8 mouse cellular contexts compared by ENCODE assay signal in genomic region chr9:122922436-122922835, GRCm38 (mm10). TPM values are rescaled to one million over a fixed set of nuclear protein-coding genes. Genes with fewer than 3 reads are reported as not detected.
A peak's percentile ranks its signal among the peaks of the same experiment; 100 is the strongest.
DNase-seq lines count a peak whose midpoint lies in the region; ATAC-seq lines count a peak whose summit lies in the region.

No protein-coding gene starts in this region.

- H3K27ac ChIP-seq in heart, embryonic 11.5 days (ENCODE audit: low read depth, low read length), result no peak overlapping the region
- H3K27ac ChIP-seq in hindbrain, embryonic 11.5 days (ENCODE audit: low read depth, low read length), result no peak overlapping the region

- H3K36me3 ChIP-seq in heart, embryonic 11.5 days (ENCODE audit: control insufficient read depth, insufficient read depth, low read length), result peaks cover 25% of the 10 kb centered on the region
- H3K36me3 ChIP-seq in hindbrain, embryonic 11.5 days (ENCODE audit: control insufficient read depth, insufficient read depth, low read length), result peaks cover 14% of the 10 kb centered on the region

- no peaks in the 10 kb centered on the region; the same call in 1 of the 2 replicates for H3K27me3 ChIP-seq in heart, embryonic 11.5 days (ENCODE audit: control insufficient read depth, insufficient read depth, low read length)
- H3K27me3 ChIP-seq in hindbrain, embryonic 11.5 days (ENCODE audit: control insufficient read depth, insufficient read depth, low read length), result no peaks in the 10 kb centered on the region

- no peak for ATAC-seq in heart, embryonic 11.5 days (replicated peaks; ENCODE audit: insufficient number of reproducible peaks, low FRiP score, low TSS enrichment)
- ATAC-seq in hindbrain, embryonic 11.5 days (ENCODE audit: low FRiP score), result peak; percentile 68
- 0 out of 2 replicates have a peak, but pooled peaks have one; percentile 34 for ATAC-seq in megakaryocyte-erythroid progenitor cell, adult 5-6 weeks (replicated peaks; ENCODE audit: low FRiP score, low TSS enrichment, poor library complexity, severe bottlenecking)

- peaks cover 5% of the 10 kb centered on the region for H3K4me1 ChIP-seq in heart, embryonic 11.5 days (ENCODE audit: control insufficient read depth, insufficient read depth, low read length)
- no peaks in the 10 kb centered on the region for H3K4me1 ChIP-seq in hindbrain, embryonic 11.5 days (replicated peaks; ENCODE audit: control insufficient read depth, insufficient read depth, low read length)

- DNase-seq in heart, postnatal 10 days, result no peak
- peak; percentile 7 for DNase-seq in R1 (ENCODE audit: low read depth, low spot score)
- DNase-seq in hindbrain, embryonic 11.5 days (ENCODE audit: low spot score), result peak; percentile 6
- no peak for DNase-seq in gastrocnemius, adult 18-20 months (ENCODE audit: low spot score)
- DNase-seq in MN1 (ENCODE audit: low spot score), result no peak
- no peak for DNase-seq in frontal cortex, adult 2 months (ENCODE audit: extremely low spot score in 1 of 2, low spot score in 1 of 2)

- no peaks in the 10 kb centered on the region for H3K9me3 ChIP-seq in heart, embryonic 11.5 days (replicated peaks; ENCODE audit: control insufficient read depth, low read length)
- H3K9me3 ChIP-seq in hindbrain, embryonic 11.5 days (ENCODE audit: control insufficient read depth, low read length), result no peaks in the 10 kb centered on the region

- H3K4me2 ChIP-seq in heart, embryonic 11.5 days, result peak overlapping the region; percentile 71
- no peak overlapping the region for H3K4me2 ChIP-seq in hindbrain, embryonic 11.5 days (replicated peaks; ENCODE audit: low read depth, low read length)

- 23% methylated on average over 3 of the region's 3 CpGs for WGBS in heart, embryonic 11.5 days (ENCODE audit: insufficient replicate concordance)
- 16% methylated on average over 3 of the region's 3 CpGs for WGBS in hindbrain, embryonic 11.5 days

- intact Hi-C loops in heart, postnatal 10 days (cut with DNase I), result loop anchor here (2.0 to 5.0 kb wide), 2 partner anchors 28 to 55 kb away; partner anchors contain the start of genes 1110059G10Rik, Kif15 and Zfp445

- peak overlapping the region; percentile 75 for H3K4me3 ChIP-seq in heart, embryonic 11.5 days (ENCODE audit: low read depth, low read length)
- peak overlapping the region; percentile 82; the same call in 1 of the 2 replicates for H3K4me3 ChIP-seq in hindbrain, embryonic 11.5 days (ENCODE audit: low read depth, low read length)

- H3K9ac ChIP-seq in heart, embryonic 11.5 days (ENCODE audit: low read depth, low read length), result peak overlapping the region; percentile 94
- H3K9ac ChIP-seq in hindbrain, embryonic 11.5 days (ENCODE audit: low read depth, low read length), result peak overlapping the region; percentile 96; the same call in 1 of the 2 replicates

RNA-seq across cellular contexts. Expression of gene Zfp105, which starts 0.4 kb away (rescaled TPM):
- 15.5 and 15.6 TPM in 2 replicates for polyA plus RNA-seq in heart, embryonic 11.5 days (2014; fragmentation: Nextera tagmentation; extraction: Ambion mirVana)
- total RNA-seq in heart, postnatal 10 days (2021), result 1 to 10 TPM; 5.6 to 6.9 TPM
- 34.8 and 37.3 TPM in 2 replicates for polyA plus RNA-seq in hindbrain, embryonic 11.5 days (2014; fragmentation: Nextera tagmentation; extraction: Ambion mirVana)
- not detected in 2 replicates for total RNA-seq in megakaryocyte-erythroid progenitor cell, adult 5-6 weeks (2014; fragmentation: Nextera tagmentation)
- not detected in 2 replicates for total RNA-seq in megakaryocyte-erythroid progenitor cell, adult 5-6 weeks (2017)
- total RNA-seq in gastrocnemius, adult 18-20 months (2021), result under 1 TPM; 0.59 to 0.64 TPM
- polyA plus RNA-seq in frontal cortex, adult 2 months (2012; rRNA removed), result 4.8 and 5.9 TPM in 2 replicates

RNA-seq across cellular contexts. Expression of gene 1110059G10Rik, which starts 28.4 kb away (rescaled TPM):
- polyA plus RNA-seq in heart, embryonic 11.5 days (2014; fragmentation: Nextera tagmentation; extraction: Ambion mirVana), result 25.1 and 28.3 TPM in 2 replicates
- 10 to 100 TPM; 19.8 to 20.3 TPM for total RNA-seq in heart, postnatal 10 days (2021)
- polyA plus RNA-seq in hindbrain, embryonic 11.5 days (2014; fragmentation: Nextera tagmentation; extraction: Ambion mirVana), result 36.6 and 37.3 TPM in 2 replicates
- 35.0 and 37.7 TPM in 2 replicates for total RNA-seq in megakaryocyte-erythroid progenitor cell, adult 5-6 weeks (2014; fragmentation: Nextera tagmentation)
- 24.6 and 40.4 TPM in 2 replicates for total RNA-seq in megakaryocyte-erythroid progenitor cell, adult 5-6 weeks (2017)
- 1 to 10 TPM; 9.2 to 9.9 TPM for total RNA-seq in gastrocnemius, adult 18-20 months (2021)
- polyA plus RNA-seq in frontal cortex, adult 2 months (2012; rRNA removed), result 20.5 and 20.7 TPM in 2 replicates

RNA-seq across cellular contexts. Expression of gene Kif15, which starts 28.4 kb away (rescaled TPM):
- polyA plus RNA-seq in heart, embryonic 11.5 days (2014; fragmentation: Nextera tagmentation; extraction: Ambion mirVana), result 31.6 and 37.7 TPM in 2 replicates
- total RNA-seq in heart, postnatal 10 days (2021), result 10 to 100 TPM in 1 of 2 experiments, 1 to 10 TPM in 1; 7.0 to 11.2 TPM
- 55.6 and 71.8 TPM in 2 replicates for polyA plus RNA-seq in hindbrain, embryonic 11.5 days (2014; fragmentation: Nextera tagmentation; extraction: Ambion mirVana)
- total RNA-seq in megakaryocyte-erythroid progenitor cell, adult 5-6 weeks (2014; fragmentation: Nextera tagmentation), result 136 and 143 TPM in 2 replicates
- 280 and 313 TPM in 2 replicates for total RNA-seq in megakaryocyte-erythroid progenitor cell, adult 5-6 weeks (2017)
- total RNA-seq in gastrocnemius, adult 18-20 months (2021), result not detected
- polyA plus RNA-seq in frontal cortex, adult 2 months (2012; rRNA removed), result 1.1 and 1.9 TPM in 2 replicates

RNA-seq across cellular contexts. Expression of gene Zkscan7, which starts 37.0 kb away (rescaled TPM):
- 1.3 and 1.7 TPM in 2 replicates for polyA plus RNA-seq in heart, embryonic 11.5 days (2014; fragmentation: Nextera tagmentation; extraction: Ambion mirVana)
- 1 to 10 TPM; 4.6 to 6.4 TPM for total RNA-seq in heart, postnatal 10 days (2021)
- 3.7 and 3.9 TPM in 2 replicates for polyA plus RNA-seq in hindbrain, embryonic 11.5 days (2014; fragmentation: Nextera tagmentation; extraction: Ambion mirVana)
- 2.2 and 3.2 TPM in 2 replicates for total RNA-seq in megakaryocyte-erythroid progenitor cell, adult 5-6 weeks (2014; fragmentation: Nextera tagmentation)
- 3.2 and 3.8 TPM in 2 replicates for total RNA-seq in megakaryocyte-erythroid progenitor cell, adult 5-6 weeks (2017)
- 1 to 10 TPM; 3.2 to 4.1 TPM for total RNA-seq in gastrocnemius, adult 18-20 months (2021)
- polyA plus RNA-seq in frontal cortex, adult 2 months (2012; rRNA removed), result 4.1 and 4.3 TPM in 2 replicates

RNA-seq across cellular contexts. Expression of gene Zfp445, which starts 56.6 kb away (rescaled TPM):
- polyA plus RNA-seq in heart, embryonic 11.5 days (2014; fragmentation: Nextera tagmentation; extraction: Ambion mirVana), result 34.4 and 42.1 TPM in 2 replicates
- total RNA-seq in heart, postnatal 10 days (2021), result 100 to 1,000 TPM in 1 of 2 experiments, 10 to 100 TPM in 1; 94.5 to 117 TPM
- polyA plus RNA-seq in hindbrain, embryonic 11.5 days (2014; fragmentation: Nextera tagmentation; extraction: Ambion mirVana), result 75.0 and 77.3 TPM in 2 replicates
- 54.2 and 64.7 TPM in 2 replicates for total RNA-seq in megakaryocyte-erythroid progenitor cell, adult 5-6 weeks (2014; fragmentation: Nextera tagmentation)
- total RNA-seq in megakaryocyte-erythroid progenitor cell, adult 5-6 weeks (2017), result 50.1 and 93.1 TPM in 2 replicates
- 10 to 100 TPM; 34.8 to 35.6 TPM for total RNA-seq in gastrocnemius, adult 18-20 months (2021)
- 141 and 158 TPM in 2 replicates for polyA plus RNA-seq in frontal cortex, adult 2 months (2012; rRNA removed)

Comparison
In these comparisons a context has a peak if more than half of its experiments do, and no peak if none do; other contexts are left out.
1. DNase-seq: peak in R1 (single experiment) and hindbrain, embryonic 11.5 days (single experiment); none in heart, postnatal 10 days (0 of 2), gastrocnemius, adult 18-20 months (single experiment), MN1 (single experiment) and frontal cortex, adult 2 months (0 of 2).
2. RNA of gene Zfp105, which starts 0.4 kb away (total RNA-seq): 5.6 to 6.9 TPM in heart, postnatal 10 days; 0.59 to 0.64 TPM in gastrocnemius, adult 18-20 months and not detected in megakaryocyte-erythroid progenitor cell, adult 5-6 weeks; every median in the first group is over 4 times any median in the second.
3. RNA of gene Kif15, which starts 28.4 kb away (total RNA-seq): 136 to 313 TPM in megakaryocyte-erythroid progenitor cell, adult 5-6 weeks; 7.0 to 11.2 TPM in heart, postnatal 10 days and not detected in gastrocnemius, adult 18-20 months; every median in the first group is over 10 times any median in the second.